Mouse (Mus musculus): Measurements from ENCODE around the gene Rabl3.

The Rabl3 gene

GRCm38 (mm10) chr16:37598463-37598862 is 58.8 kb downstream of the Rabl3 start:
- DNase-seq, result peak; percentile 42

DNA sequence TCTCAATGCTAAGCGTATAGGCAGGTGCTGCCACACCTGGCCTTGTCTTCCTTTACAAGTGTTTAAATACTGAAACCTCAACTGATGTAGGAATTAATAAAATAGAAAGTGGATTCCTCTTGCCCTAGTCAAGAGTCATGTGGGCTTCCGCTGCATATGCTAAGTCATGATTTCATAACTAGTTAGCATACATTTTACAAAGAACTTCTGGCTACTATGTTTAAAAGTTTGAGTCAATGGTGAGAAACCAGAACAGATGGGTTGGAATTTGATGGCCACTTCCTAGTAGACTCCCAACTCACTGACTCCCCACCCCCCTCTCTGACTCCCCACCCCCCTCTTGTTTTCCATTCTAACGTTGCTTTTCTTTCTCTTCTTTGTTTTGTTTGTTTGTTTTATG is 59.6 kb downstream of the Rabl3 start:
- peak; percentile 48 for DNase-seq

DNA sequence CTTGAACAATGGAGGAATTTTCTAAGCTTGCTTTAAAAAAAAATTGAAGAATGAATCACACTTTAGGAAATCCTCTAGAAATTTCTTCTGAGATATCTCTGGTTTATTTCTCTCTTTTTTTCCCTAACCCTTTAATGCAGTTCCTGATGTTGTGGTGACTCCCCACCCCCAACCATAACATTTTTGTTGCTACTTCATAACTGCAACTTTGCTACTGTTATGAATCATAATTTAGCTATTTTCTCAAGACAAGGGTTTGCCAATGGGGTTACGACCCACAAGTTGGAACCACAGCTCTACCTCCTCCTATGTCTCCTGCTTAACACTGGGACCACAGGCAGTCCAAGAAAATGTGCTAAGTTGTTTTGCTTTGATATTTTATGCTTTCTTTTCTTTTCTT is 63.7 kb downstream of the Rabl3 start:
- DNase-seq, result no peak

DNA sequence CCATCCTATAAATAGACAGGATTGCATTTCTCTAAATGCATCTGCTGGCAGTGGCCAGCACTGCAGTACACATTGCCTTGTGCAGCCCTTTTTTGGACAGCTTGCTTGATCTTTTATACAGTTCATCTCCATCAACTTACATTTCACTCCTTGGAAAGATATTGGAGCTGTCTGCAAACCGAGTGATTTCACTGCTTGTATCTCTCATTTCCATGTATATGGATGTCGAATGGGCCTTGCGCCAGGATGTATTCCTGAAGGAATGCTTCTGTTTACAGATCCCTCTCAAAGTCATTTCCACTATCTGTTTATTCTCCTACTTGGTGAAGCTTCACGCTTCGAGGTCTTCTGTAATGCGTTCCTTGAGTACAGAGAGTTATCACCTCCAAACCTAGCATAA is 64.6 kb downstream of the Rabl3 start:
- DNase-seq, result peak; percentile 52

- no peak for DNase-seq
Observed at GRCm38 (mm10) chr16:37610333-37610732, 70.6 kb downstream of the Rabl3 start.

DNA sequence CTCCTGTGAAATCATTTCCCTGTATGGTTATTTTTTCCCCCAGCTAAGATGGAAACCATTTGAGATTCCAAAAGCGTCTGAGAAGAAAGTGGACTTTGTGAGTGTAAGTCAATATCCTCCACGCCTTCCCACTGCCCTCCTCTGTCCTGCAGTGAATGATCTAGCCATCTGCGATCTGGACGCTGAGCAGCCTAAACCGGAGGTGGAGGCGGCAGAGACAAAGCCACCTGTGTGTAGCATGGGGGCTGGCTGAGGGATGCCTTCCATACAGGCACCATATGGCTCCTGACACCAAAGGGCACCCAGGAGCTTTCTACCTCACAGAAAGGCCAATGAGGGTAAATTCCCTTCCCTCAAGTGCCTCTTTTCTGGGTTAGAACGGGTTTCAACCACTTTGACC is 71.4 kb downstream of the Rabl3 start:
- peak; percentile 55 for DNase-seq

GRCm38 (mm10) chr16:37612013-37612412 is 72.3 kb downstream of the Rabl3 start:
- DNase-seq, result peak; percentile 55

GRCm38 (mm10) chr16:37614540-37614939 is 74.9 kb downstream of the Rabl3 start:
- no peak for DNase-seq

DNA sequence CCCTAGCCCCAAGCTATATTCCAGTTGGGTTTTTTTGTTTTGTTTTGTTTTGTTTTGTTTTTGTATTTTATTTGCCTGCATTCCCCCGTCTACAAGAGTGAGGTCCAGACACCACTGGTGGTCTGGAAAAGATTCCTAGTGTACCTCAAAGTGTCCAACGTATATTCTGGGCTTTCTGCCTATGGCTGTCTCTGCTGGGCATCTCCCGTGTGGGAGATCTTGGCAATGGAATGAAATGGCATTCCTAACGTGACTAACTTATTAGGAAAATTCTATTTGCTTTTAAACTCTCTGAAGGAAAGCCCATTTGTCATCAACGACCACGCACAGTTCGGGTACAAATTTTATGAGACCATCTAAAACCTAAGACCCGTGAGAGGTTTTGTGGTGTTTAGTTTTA is 75.7 kb downstream of the Rabl3 start:
- peak; percentile 57 for DNase-seq

- DNase-seq, result peak; percentile 78
Observed at GRCm38 (mm10) chr16:37616104-37616503, 76.4 kb downstream of the Rabl3 start.

GRCm38 (mm10) chr16:37617695-37618094 is 78.0 kb downstream of the Rabl3 start:
- peak; percentile 88 for DNase-seq

All from heart, adult 11 months (tissue).